Mouse (Mus musculus): Measurements from ENCODE around the gene Slc12a4.
"Not testable (repeated sequence)": the region's sequence is repeated elsewhere in the genome, so short reads cannot be mapped to it uniquely, and the experiment has no call there.

The Slc12a4 gene

DNA sequence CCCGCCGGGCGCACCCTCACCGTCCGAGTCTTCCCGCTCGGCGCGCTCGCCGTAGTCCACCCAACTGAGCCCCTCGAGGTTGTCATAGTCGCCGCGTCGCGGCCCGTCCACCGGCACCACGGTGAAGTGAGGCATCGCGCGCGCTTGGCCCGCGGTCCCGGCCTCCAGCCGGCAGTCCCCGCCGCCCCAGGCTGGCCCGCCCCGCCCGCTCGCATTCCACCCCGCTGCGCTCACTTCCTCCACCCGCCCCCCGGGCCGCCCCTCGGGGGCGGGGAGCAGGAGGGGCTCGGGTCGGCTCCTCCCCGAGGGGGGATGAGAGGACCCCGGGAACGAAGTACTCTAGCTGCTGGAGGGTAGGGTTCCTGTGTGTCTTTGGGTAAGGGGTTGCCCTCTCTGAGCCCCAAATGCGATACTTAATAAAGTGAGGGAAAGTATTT is at the start of gene Slc12a4:
Gene Slc12a4 (minus strand): TSS at position 193 of the 437 bp plus-strand sequence.
- no peak for DNase-seq (ENCODE audit: extremely low spot score, low read depth, low spot score)

- not testable (repeated sequence) for DNase-seq (ENCODE audit: extremely low spot score, low read depth, low spot score)
Measured at GRCm38 (mm10) chr8:106012203-106012602, 46.3 kb upstream of the Slc12a4 start.

DNA sequence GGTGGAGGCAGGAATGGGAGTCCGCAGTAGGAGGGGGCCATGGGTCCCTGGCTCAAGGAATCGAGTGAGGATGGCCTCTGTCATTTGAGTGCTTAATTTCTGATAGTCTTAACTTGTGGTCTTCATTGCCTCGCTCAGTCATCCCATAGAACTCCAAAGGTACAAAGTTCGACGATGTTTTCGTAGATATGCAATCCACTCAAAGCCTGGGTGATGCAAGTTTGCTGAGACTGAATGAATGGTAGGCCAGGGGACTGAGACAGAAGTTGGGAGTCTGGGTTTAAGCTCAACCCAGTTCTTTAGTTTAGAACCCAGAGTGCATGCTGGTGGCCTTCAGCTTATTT is 45.7 kb upstream of the Slc12a4 start, which contains the start of gene Ddx28:
Gene Ddx28 (minus strand): TSS at position 240 of the 344 bp plus-strand sequence.
- no peak for DNase-seq (ENCODE audit: extremely low spot score, low read depth, low spot score)

GRCm38 (mm10) chr8:106010748-106011642 is 45.1 kb upstream of the Slc12a4 start:
- DNase-seq (ENCODE audit: extremely low spot score, low read depth, low spot score) = peak; percentile 83

DNA sequence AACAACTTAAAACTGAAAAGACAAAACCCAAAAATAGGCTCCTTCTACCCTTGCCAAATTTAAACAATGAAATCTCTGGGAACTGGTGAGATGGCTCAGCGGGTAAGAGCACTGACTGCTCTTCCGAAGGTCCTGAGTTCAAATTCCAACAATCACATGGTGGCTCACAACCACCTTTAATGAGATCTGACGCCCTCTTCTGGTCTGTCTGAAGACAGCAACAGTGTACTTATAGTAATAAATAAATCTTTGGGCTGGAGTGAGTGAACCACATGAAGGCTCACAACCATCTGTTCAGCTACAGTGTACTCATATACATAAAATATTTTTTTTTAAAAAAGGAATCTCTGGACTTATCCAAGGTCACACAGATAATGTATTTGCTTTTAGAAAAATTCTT is 42.0 kb upstream of the Slc12a4 start:
- DNase-seq (ENCODE audit: extremely low spot score, low read depth, low spot score) = not testable (repeated sequence)

DNA sequence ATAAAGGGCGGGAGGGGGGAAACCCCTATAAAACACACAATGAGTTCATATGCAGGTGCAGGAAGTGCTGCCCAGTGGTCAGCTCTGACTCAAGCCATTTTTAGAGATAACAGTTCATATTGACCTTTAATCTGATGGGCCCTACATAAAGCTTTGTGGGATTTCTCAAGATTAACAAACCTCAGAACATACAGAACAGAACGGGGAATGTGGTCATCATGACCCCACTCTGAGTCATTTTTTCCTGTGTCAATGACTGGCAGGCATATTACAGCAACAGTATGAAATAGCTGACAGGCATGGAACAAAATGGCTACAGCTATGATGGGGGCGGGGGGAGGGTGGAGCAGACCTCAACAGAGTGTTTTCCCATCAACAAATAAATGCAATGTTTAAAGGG is 41.2 kb upstream of the Slc12a4 start:
- no peak for DNase-seq (ENCODE audit: extremely low spot score, low read depth, low spot score)

GRCm38 (mm10) chr8:106006413-106006812 is 40.5 kb upstream of the Slc12a4 start:
- no peak for DNase-seq (ENCODE audit: extremely low spot score, low read depth, low spot score)

- DNase-seq (ENCODE audit: extremely low spot score, low read depth, low spot score) = no peak
Measured at GRCm38 (mm10) chr8:106005875-106006274, 40.0 kb upstream of the Slc12a4 start, which contains the start of gene Dpep2nb. TSS of gene Dpep2nb (minus strand) at chr8:106005975.

DNA sequence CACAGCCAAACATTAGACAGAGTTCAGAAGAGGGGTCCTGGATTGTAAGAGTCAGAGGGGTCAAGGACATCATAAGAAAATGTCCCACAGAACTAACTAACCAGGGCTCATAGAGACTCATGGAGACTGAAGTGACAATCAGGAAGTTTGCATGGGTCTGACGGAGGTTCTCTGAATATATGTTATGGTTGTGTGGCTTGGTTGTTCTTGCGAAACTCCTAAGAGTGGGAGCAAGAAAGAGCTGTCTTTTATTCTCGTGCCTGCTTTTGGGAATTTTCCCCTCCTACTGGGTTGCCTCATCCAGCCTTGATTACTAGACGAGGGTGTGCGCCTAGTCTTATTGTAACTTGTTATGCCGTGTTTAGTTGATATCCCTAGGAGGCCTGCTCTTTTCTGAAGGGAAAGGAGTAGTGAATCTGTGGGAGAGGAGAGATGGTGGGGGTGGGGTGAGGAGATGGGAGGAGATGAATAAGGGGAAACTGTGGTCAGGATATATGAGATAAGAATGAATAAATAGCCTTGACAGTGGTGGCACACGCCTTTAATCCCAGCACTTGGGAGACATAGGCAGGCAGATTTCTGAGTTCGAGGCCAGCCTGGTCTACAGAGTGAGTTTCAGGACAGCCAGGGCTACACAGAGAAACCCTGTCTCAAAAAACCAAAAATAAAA is 38.8 kb upstream of the Slc12a4 start:
- no peak for DNase-seq (ENCODE audit: extremely low spot score, low read depth, low spot score)

- DNase-seq (ENCODE audit: extremely low spot score, low read depth, low spot score) = no peak
Measured at GRCm38 (mm10) chr8:106001908-106002307, 36.0 kb upstream of the Slc12a4 start.

GRCm38 (mm10) chr8:105998971-105999370 is 33.1 kb upstream of the Slc12a4 start:
- DNase-seq (ENCODE audit: extremely low spot score, low read depth, low spot score) = no peak

GRCm38 (mm10) chr8:105996359-105996758 is 30.5 kb upstream of the Slc12a4 start:
- no peak for DNase-seq (ENCODE audit: extremely low spot score, low read depth, low spot score)

DNA sequence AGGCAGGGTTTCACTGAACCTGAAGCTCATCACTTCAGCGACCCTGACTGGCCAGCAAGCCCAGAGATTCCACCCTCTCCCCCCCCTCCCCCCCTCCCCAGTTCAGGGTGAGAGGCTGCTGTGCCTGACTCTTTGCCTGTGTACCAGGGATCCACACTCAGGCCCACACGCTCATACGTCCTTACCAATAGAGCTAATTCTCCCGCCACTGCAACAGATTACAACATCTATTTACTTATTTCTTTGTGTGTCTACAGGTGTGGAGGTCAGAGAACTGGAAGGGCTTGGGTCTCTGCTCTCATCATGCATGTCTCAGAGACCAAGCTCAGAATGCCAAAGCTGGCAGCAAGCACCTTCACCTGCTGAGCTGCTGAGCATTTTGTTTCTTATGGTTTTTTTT is 27.3 kb upstream of the Slc12a4 start:
- DNase-seq (ENCODE audit: extremely low spot score, low read depth, low spot score) = no peak

DNA sequence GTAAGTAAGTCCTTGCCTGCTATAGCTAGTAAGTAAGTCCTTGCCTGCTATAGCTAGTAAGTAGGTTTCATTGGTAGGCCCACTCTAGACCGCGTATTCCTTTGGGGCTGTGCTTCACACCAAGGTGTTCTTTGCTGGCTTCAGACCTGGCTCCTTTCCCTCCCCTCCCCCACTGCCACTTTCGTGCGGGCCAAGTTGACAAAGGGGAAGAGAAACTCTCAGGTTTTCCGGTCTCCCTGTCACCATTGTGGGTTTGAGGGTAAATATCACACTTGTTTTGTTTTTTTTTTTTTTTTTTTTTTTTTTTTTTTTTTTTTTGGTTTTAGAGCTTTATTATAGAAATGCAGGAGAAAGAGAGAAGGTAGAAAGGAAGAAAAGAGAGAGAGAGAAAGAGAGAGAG is 26.6 kb upstream of the Slc12a4 start:
- no peak for DNase-seq (ENCODE audit: extremely low spot score, low read depth, low spot score)

DNA sequence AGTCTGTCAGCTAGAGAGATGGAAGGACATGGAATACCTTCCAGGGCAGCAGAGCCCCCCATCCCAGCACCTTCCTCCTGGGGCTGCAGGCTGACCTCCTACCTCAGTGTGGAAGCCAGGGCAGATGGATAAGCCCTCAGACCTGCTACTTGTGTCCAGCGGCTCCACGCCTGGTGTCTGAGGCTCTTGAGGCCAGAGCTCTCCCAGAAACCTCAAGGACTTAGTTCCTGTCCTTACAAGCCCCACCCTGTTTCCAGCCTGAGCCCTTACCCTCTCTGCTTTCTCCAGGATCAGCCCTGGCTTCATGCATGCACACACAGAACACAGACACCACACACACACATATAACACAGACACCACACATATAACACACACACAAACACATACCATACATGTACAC is 25.6 kb upstream of the Slc12a4 start:
- no peak for DNase-seq (ENCODE audit: extremely low spot score, low read depth, low spot score)

DNA sequence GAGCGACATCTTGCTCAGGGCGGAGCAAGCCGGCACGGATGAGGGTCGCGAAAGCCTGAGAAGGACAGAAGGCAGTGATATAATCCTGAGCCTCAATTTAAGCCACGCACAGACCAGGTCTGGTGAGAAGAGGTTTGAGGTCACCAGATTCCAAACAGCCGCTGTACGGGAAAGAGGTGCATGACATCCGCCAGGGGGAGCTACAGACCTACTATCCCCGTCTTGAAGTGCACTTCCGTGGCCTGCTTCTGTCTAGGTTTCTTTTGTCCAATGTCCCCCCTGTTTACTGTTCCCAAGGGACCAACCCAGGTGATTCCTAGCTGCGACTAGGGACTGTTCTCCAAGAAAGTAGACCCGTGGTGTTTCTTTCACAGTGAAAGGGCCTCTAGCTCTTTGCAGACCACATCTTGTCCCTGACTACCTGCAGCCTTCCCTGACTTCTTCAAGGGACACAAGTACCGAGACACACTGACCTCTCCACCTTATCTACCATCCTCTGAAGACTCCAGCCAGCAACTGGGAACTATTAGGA is 25.0 kb upstream of the Slc12a4 start, which contains the start of gene Dus2:
Gene Dus2 (plus strand): TSS at position 482 of the 532 bp plus-strand sequence.
- peak; percentile 79 for DNase-seq (ENCODE audit: extremely low spot score, low read depth, low spot score)

- DNase-seq (ENCODE audit: extremely low spot score, low read depth, low spot score) = no peak
Measured at GRCm38 (mm10) chr8:105988546-105988945, 22.6 kb upstream of the Slc12a4 start.

GRCm38 (mm10) chr8:105983406-105983805 is 17.5 kb upstream of the Slc12a4 start:
- DNase-seq (ENCODE audit: extremely low spot score, low read depth, low spot score) = not testable (repeated sequence)

DNA sequence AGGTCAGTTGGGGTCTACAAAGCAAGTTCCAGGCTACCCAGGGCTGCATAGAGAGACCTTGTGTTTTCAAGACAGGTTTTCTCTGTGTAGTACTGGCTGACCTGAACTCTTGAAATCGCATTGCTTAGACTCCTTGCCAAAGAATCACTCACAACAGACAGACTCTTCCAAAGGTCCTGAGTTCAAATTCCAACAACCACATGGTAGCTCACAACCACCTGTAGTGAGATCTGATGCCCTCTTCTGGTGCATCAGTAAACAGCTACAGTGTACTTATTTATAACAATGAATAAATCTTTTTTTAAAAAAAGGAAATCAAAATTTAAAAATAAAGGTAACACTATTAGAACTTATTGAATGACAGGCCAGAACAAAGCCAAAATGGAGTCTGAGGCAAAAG is 15.2 kb upstream of the Slc12a4 start:
- no peak for DNase-seq (ENCODE audit: extremely low spot score, low read depth, low spot score)

- no peak for DNase-seq (ENCODE audit: extremely low spot score, low read depth, low spot score)
Measured at GRCm38 (mm10) chr8:105979325-105979724, 13.4 kb upstream of the Slc12a4 start, which contains the start of gene Dpep3. TSS of gene Dpep3 (minus strand) at chr8:105979429.

DNA sequence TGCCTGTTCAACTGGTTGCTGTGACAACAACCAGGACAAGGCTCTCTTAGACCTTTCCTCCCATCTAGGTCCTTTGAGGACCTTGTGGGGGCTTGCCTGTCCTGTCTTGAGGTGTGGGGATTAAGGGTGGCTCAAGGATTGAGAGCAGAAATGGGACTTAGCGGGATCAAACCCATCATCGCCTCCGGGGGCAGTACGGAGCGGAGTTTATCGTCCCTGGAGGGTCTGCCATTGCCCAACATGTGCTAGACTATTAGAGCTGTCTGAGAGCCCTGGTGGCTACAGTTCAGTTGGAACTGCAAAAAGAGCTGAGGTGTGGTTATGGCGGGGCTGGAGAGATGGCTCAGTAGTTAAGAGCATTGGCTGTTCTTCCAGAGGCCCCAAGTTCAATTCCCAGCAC is 9.5 kb upstream of the Slc12a4 start:
- no peak for DNase-seq (ENCODE audit: extremely low spot score, low read depth, low spot score)

Measured in hindlimb bud, embryonic 11.5 days (tissue).